ENCODE assay signal across 17 mouse cellular contexts in the genomic region with DNA sequence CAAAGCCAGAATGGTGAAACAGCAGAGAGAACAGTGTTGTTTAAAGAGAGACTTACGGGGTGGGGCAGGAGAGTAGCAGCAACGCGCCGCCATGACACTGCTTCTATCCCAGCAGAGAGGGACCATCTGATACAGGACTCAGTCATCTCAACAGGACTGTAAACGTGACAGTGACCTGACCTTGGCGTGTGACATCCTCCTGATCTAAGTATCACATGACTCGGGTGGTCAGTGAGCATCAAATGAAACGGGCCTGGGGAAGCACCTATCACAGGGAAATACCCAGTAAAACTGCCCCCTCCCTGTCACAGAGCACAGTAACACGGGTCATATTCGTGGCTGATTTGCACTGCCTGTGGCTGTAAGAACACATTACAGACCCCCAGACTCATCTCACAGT.
DNase-seq lines count a peak whose midpoint lies in the region; ATAC-seq and TF ChIP-seq lines count a peak whose summit lies in the region.
"Had no signal": no experiment of that assay in that cellular context is flagged by ENCODE, and none has a peak within 500 bp of the region (broad histone marks: within the 10 kb centered on the region; RNA-seq: fewer than 3 reads in every experiment).

No protein-coding gene starts in this region.

- no peaks in the 10 kb centered on the region for H3K36me3 ChIP-seq in forebrain, embryonic 13.5 days (ENCODE audit: poor library complexity, severe bottlenecking)
- no peaks in the 10 kb centered on the region for H3K36me3 ChIP-seq in forebrain, embryonic 16.5 days (ENCODE audit: control insufficient read depth, insufficient read depth)
- H3K36me3 ChIP-seq in stomach, embryonic 14.5 days (ENCODE audit: control insufficient read depth, insufficient read depth, low read length): no peaks in the 10 kb centered on the region
- no peaks in the 10 kb centered on the region for H3K36me3 ChIP-seq in stomach, postnatal 0 days (ENCODE audit: control insufficient read depth, insufficient read depth, low read length)
- H3K36me3 ChIP-seq: G1E had no signal

- H3K27ac ChIP-seq in forebrain, embryonic 13.5 days: 0 out of 2 replicates have a peak overlapping the region, but pooled peaks have one; percentile 25
- no peak overlapping the region for H3K27ac ChIP-seq in forebrain, embryonic 16.5 days (ENCODE audit: low read length)
- H3K27ac ChIP-seq in stomach, embryonic 14.5 days (ENCODE audit: low read length): peak overlapping the region; percentile 55; the same call in 1 of the 2 replicates
- no peak overlapping the region for H3K27ac ChIP-seq in stomach, postnatal 0 days (replicated peaks)

- no peaks in the 10 kb centered on the region for H3K9me3 ChIP-seq in forebrain, embryonic 13.5 days (replicated peaks)
- no peaks in the 10 kb centered on the region for H3K9me3 ChIP-seq in forebrain, embryonic 16.5 days (ENCODE audit: control insufficient read depth, low read length)
- H3K9me3 ChIP-seq in stomach, embryonic 14.5 days (ENCODE audit: control insufficient read depth, low read depth, low read length): no peaks in the 10 kb centered on the region
- H3K9me3 ChIP-seq in stomach, postnatal 0 days (ENCODE audit: control insufficient read depth, low read length): no peaks in the 10 kb centered on the region
- H3K9me3 ChIP-seq: G1E had no signal

- peaks cover 29% of the 10 kb centered on the region for H3K4me1 ChIP-seq in forebrain, embryonic 13.5 days
- peaks cover 17% of the 10 kb centered on the region for H3K4me1 ChIP-seq in forebrain, embryonic 16.5 days (replicated peaks; ENCODE audit: control insufficient read depth, insufficient read depth, low read length)
- peaks cover 21% of the 10 kb centered on the region; the same call in 1 of the 2 replicates for H3K4me1 ChIP-seq in stomach, embryonic 14.5 days (ENCODE audit: control insufficient read depth, insufficient read depth, low read length)
- no peaks in the 10 kb centered on the region for H3K4me1 ChIP-seq in stomach, postnatal 0 days (replicated peaks; ENCODE audit: control insufficient read depth, insufficient read depth)

- TF ChIP-seq EP300 in stomach, postnatal 0 days (optimal IDR thresholded peaks at IDR 0.05): no peak

- H3K9ac ChIP-seq in forebrain, embryonic 13.5 days: no peak overlapping the region
- H3K9ac ChIP-seq in forebrain, embryonic 16.5 days (replicated peaks; ENCODE audit: low read depth, low read length): no peak overlapping the region
- H3K9ac ChIP-seq in stomach, embryonic 14.5 days (replicated peaks; ENCODE audit: low read depth, low read length): no peak overlapping the region
- H3K9ac ChIP-seq in stomach, postnatal 0 days (ENCODE audit: low read length): no peak overlapping the region
- H3K9ac ChIP-seq: forebrain, postnatal 0 days had no signal

- no peak for DNase-seq in stomach, postnatal 0 days (ENCODE audit: low spot score)
- DNase-seq in natural killer cell, adult 2 months (ENCODE audit: low spot score in 2 of 2): peak; percentile 3 to 23
- DNase-seq in layer of hippocampus, postnatal 14 days (ENCODE audit: low spot score in 2 of 2): no peak
- DNase-seq: adrenal gland, adult 8-10 months; adrenal gland, postnatal 36 days; cerebellum, adult 11-12 months; cerebellum, adult 2 months; cerebellum, adult 9-10 months; cerebellum, postnatal 25 days; forebrain, postnatal 0 days had no signal

- ATAC-seq in forebrain, embryonic 13.5 days: no peak
- no peak for ATAC-seq in forebrain, embryonic 16.5 days
- no peak for ATAC-seq in stomach, embryonic 14.5 days (ENCODE audit: insufficient number of reproducible peaks, insufficient read depth, low FRiP score, low read depth)
- ATAC-seq in stomach, postnatal 0 days (ENCODE audit: low FRiP score, low TSS enrichment): no peak
- ATAC-seq: activated CD4-positive, CD25-positive, alpha-beta regulatory T cell, adult 4 months; forebrain, embryonic 14.5 days; Patski had no signal

- no peaks in the 10 kb centered on the region for H3K27me3 ChIP-seq in forebrain, embryonic 13.5 days
- no peaks in the 10 kb centered on the region for H3K27me3 ChIP-seq in forebrain, embryonic 16.5 days (replicated peaks; ENCODE audit: control insufficient read depth, insufficient read depth, low read length)
- no peaks in the 10 kb centered on the region for H3K27me3 ChIP-seq in stomach, embryonic 14.5 days (ENCODE audit: control insufficient read depth, insufficient read depth, low read length)
- H3K27me3 ChIP-seq in stomach, postnatal 0 days (ENCODE audit: control insufficient read depth, insufficient read depth, low read length): no peaks in the 10 kb centered on the region
- H3K27me3 ChIP-seq: Patski had no signal

- no peak overlapping the region for H3K4me2 ChIP-seq in forebrain, embryonic 13.5 days
- no peak overlapping the region for H3K4me2 ChIP-seq in forebrain, embryonic 16.5 days (ENCODE audit: low read length)
- H3K4me2 ChIP-seq in stomach, embryonic 14.5 days (replicated peaks; ENCODE audit: low read depth, low read length): no peak overlapping the region
- H3K4me2 ChIP-seq in stomach, postnatal 0 days (replicated peaks; ENCODE audit: low read depth): no peak overlapping the region

- WGBS in forebrain, embryonic 13.5 days: 88% methylated on average over 10 of the region's 10 CpGs
- WGBS in forebrain, embryonic 16.5 days: 84% methylated on average over 10 of the region's 10 CpGs
- 69% methylated on average over 10 of the region's 10 CpGs for WGBS in stomach, embryonic 14.5 days
- WGBS in stomach, postnatal 0 days: 81% methylated on average over 10 of the region's 10 CpGs

- no peak overlapping the region for H3K4me3 ChIP-seq in forebrain, embryonic 13.5 days
- no peak overlapping the region for H3K4me3 ChIP-seq in forebrain, embryonic 16.5 days (replicated peaks; ENCODE audit: low read length)
- H3K4me3 ChIP-seq in stomach, embryonic 14.5 days (ENCODE audit: low read depth, low read length): no peak overlapping the region
- no peak overlapping the region for H3K4me3 ChIP-seq in stomach, postnatal 0 days (ENCODE audit: low read depth, low read length)

- no peak for TF ChIP-seq CTCF in stomach, postnatal 0 days (IDR thresholded peaks at IDR 0.05; ENCODE audit: low read depth)

Comparison
In these comparisons a context has a peak if more than half of its experiments do, and no peak if none do; other contexts are left out.
1. H3K27ac ChIP-seq: peak in forebrain, embryonic 13.5 days (single experiment) and stomach, embryonic 14.5 days (single experiment); none in forebrain, embryonic 16.5 days (single experiment) and stomach, postnatal 0 days (single experiment).
2. DNase-seq: peak in natural killer cell, adult 2 months (2 of 2); none in stomach, postnatal 0 days (single experiment) and layer of hippocampus, postnatal 14 days (0 of 2).